Mouse (Mus musculus) ES-E14 (cell line): ENCODE measurements around the gene Zfp109.

Experiments
- CHD2 ChIP-seq: IDR thresholded peaks from 2 replicates; pipeline ENCODE4 v1.6.1; 2014; ENCODE audit warnings: mild to moderate bottlenecking, low read depth, low read length, inconsistent platforms
- HCFC1 ChIP-seq: IDR thresholded peaks from 2 replicates; pipeline ENCODE4 v1.6.1; 2012; ENCODE audit warnings: low read length, inconsistent platforms, borderline replicate concordance; ENCODE audit not compliant: insufficient read depth
- ZC3H11A ChIP-seq: IDR thresholded peaks from 2 replicates; pipeline ENCODE4 v1.6.1; 2012; ENCODE audit warnings: low read depth, mild to moderate bottlenecking, inconsistent platforms, low read length, borderline replicate concordance
- ZNF384 ChIP-seq: IDR thresholded peaks from 2 replicates; pipeline ENCODE4 v1.6.1; 2012; ENCODE audit warnings: low read depth, low read length, inconsistent platforms

- TF ChIP-seq HCFC1, result no peak
- no peak for TF ChIP-seq ZNF384
- no peak for TF ChIP-seq CHD2
- no peak for TF ChIP-seq ZC3H11A
Observed at GRCm38 (mm10) chr7:24280031-24280857, 42.9 kb upstream of the Zfp109 start.
